Mouse (Mus musculus) cerebellum, adult 2 months (tissue): Measurements from ENCODE around the gene Pld2.
"Not testable (repeated sequence)": the region's sequence is repeated elsewhere in the genome, so short reads cannot be mapped to it uniquely, and the experiment has no call there.

ENCODE experiments used
- CTCF ChIP-seq: fragments of 200-500 bp; IDR thresholded peaks from 2 replicates; pipeline ENCODE4 v1.5.1; 2011; ENCODE audit warnings: low read depth, mild to moderate bottlenecking, control low read depth, low read length, moderate library complexity, borderline replicate concordance; ENCODE audit not compliant: insufficient read depth
- POLR2A ChIP-seq: fragments of 200-500 bp; IDR thresholded peaks from 2 replicates; pipeline ENCODE4 v1.6.1; 2011; ENCODE audit warnings: low read length, control low read depth, borderline replicate concordance; ENCODE audit not compliant: insufficient read depth

DNA sequence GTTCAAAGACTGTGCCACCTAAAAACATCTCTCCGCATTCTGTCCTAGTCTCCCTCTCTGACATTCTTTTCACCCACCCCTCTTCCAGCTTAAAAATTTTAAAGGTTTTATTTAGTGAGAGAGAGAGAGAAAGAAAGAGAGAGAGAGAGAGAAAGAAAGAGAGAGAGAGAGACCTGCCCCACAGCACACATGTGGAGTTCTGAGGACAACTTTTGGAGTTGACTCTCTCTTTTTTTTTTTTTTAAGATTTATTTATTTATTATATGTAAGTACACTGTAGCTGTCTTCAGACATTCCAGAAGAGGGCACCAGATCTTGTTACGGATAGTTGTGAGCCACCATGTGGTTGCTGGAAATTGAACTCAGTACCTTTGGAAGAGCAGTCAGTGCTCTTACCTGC, 8.8 kb upstream of the Pld2 start:
- TF ChIP-seq POLR2A, CTCF: not testable (repeated sequence)
